22 mouse cellular contexts compared by ENCODE assay signal in the genomic region with DNA sequence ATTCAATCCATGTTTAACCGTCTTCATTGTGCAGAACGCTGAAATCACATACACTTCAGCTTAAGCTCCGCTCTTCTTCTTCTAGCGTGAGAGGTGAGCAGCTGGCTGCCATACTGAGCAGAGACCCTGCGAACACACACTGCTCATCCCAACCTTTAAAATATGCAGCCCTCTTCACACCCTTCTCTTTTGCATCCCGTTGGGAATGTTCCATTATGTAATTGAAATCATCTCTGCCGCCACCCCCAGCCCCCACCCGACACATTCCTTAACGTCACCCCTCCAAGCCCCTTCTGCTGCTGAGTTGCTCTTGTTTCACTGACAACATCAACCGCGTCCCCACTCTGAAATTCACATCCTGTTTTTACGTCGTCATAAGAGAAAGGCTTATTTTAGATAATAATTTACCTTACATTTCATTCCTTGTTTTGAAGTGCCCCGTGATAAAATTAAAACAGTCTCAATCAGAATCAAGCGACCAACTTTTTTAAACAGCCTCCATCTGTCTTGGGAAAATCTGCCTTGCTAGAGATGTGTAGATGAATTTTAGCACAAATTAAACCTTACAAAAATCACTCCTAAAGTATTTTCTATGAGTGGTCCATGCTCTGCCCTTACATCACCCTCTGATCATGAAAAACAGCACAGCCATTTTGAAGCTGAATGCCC.
DNase-seq lines count a peak whose midpoint lies in the region; ATAC-seq and TF ChIP-seq lines count a peak whose summit lies in the region.
"Had no signal": no experiment of that assay in that cellular context is flagged by ENCODE, and none has a peak within 500 bp of the region (broad histone marks: within the 10 kb centered on the region; RNA-seq: fewer than 3 reads in every experiment).

No protein-coding gene starts in this region.

- no peak for TF ChIP-seq CTCF in gastrocnemius, adult 2 months (IDR thresholded peaks at IDR 0.05)

- no peaks in the 10 kb centered on the region for H3K9me3 ChIP-seq in midbrain, embryonic 14.5 days (ENCODE audit: control insufficient read depth, low read length)
- H3K9me3 ChIP-seq in midbrain, embryonic 15.5 days, result no peaks in the 10 kb centered on the region
- no peaks in the 10 kb centered on the region for H3K9me3 ChIP-seq in forebrain, embryonic 15.5 days
- H3K9me3 ChIP-seq: embryonic facial prominence, embryonic 12.5 days; hindbrain, embryonic 13.5 days; intestine, embryonic 15.5 days; limb, embryonic 10.5 days had no signal

- no peaks in the 10 kb centered on the region for H3K36me3 ChIP-seq in midbrain, embryonic 14.5 days (ENCODE audit: control insufficient read depth, insufficient read depth, low read length)
- no peaks in the 10 kb centered on the region for H3K36me3 ChIP-seq in midbrain, embryonic 15.5 days (replicated peaks)
- H3K36me3 ChIP-seq in forebrain, embryonic 15.5 days, result no peaks in the 10 kb centered on the region
- H3K36me3 ChIP-seq: embryonic facial prominence, embryonic 12.5 days; hindbrain, embryonic 13.5 days; intestine, embryonic 15.5 days; limb, embryonic 10.5 days had no signal

- no peaks in the 10 kb centered on the region for H3K27me3 ChIP-seq in midbrain, embryonic 14.5 days (ENCODE audit: control insufficient read depth, insufficient read depth, low read length)
- H3K27me3 ChIP-seq in midbrain, embryonic 15.5 days (replicated peaks), result no peaks in the 10 kb centered on the region
- H3K27me3 ChIP-seq in forebrain, embryonic 15.5 days, result no peaks in the 10 kb centered on the region
- H3K27me3 ChIP-seq: embryonic facial prominence, embryonic 12.5 days; intestine, embryonic 15.5 days had no signal

- H3K9ac ChIP-seq in midbrain, embryonic 14.5 days (replicated peaks; ENCODE audit: low read length), result no peak overlapping the region
- no peak overlapping the region for H3K9ac ChIP-seq in midbrain, embryonic 15.5 days
- H3K9ac ChIP-seq in forebrain, embryonic 15.5 days (replicated peaks), result no peak overlapping the region
- H3K9ac ChIP-seq: embryonic facial prominence, embryonic 12.5 days; hindbrain, embryonic 13.5 days; intestine, embryonic 15.5 days; lung, embryonic 14.5 days had no signal

- 74% methylated on average over 15 of the region's 15 CpGs for WGBS in midbrain, embryonic 14.5 days
- WGBS in midbrain, embryonic 15.5 days, result 73% methylated on average over 15 of the region's 15 CpGs
- 58% methylated on average over 15 of the region's 15 CpGs for WGBS in forebrain, embryonic 15.5 days

- 0 out of 2 replicates have a peak, but pooled peaks have one; percentile 24 for ATAC-seq in midbrain, embryonic 14.5 days (ENCODE audit: low FRiP score, low TSS enrichment)
- no peak for ATAC-seq in midbrain, embryonic 15.5 days (replicated peaks)
- peak; percentile 78 for ATAC-seq in forebrain, embryonic 15.5 days (replicated peaks)
- ATAC-seq: intestine, embryonic 15.5 days; midbrain, embryonic 16.5 days had no signal

- intact Hi-C loops in left cerebral cortex, postnatal 14 days (cut with DNase I), result loop anchor here (5.0 kb wide), 1 partner anchor 59 kb away; the partner anchor contains the start of gene Zfp385b
- intact Hi-C loops in gastrocnemius, adult 2 months (cut with DNase I), result no loop called here

- H3K27ac ChIP-seq in midbrain, embryonic 14.5 days (replicated peaks; ENCODE audit: low read depth, low read length), result no peak overlapping the region
- H3K27ac ChIP-seq in midbrain, embryonic 15.5 days, result no peak overlapping the region
- H3K27ac ChIP-seq in forebrain, embryonic 15.5 days (replicated peaks), result 0 out of 2 replicates have a peak overlapping the region, but pooled peaks have one; percentile 19
- H3K27ac ChIP-seq in gastrocnemius, adult 2 months, result no peak overlapping the region
- H3K27ac ChIP-seq: embryonic facial prominence, embryonic 12.5 days; heart, adult 2 months; hindbrain, embryonic 13.5 days; intestine, embryonic 15.5 days; kidney, postnatal 0 days; limb, embryonic 10.5 days; macrophage had no signal

- H3K4me1 ChIP-seq in midbrain, embryonic 14.5 days (ENCODE audit: control insufficient read depth, insufficient read depth, low read length), result no peaks in the 10 kb centered on the region
- peaks cover 3% of the 10 kb centered on the region; the same call in 1 of the 2 replicates for H3K4me1 ChIP-seq in midbrain, embryonic 15.5 days
- peaks cover 9% of the 10 kb centered on the region; the same call in 1 of the 2 replicates for H3K4me1 ChIP-seq in forebrain, embryonic 15.5 days
- H3K4me1 ChIP-seq: embryonic facial prominence, embryonic 12.5 days; intestine, embryonic 15.5 days; limb, embryonic 10.5 days had no signal

- no peak overlapping the region for H3K4me3 ChIP-seq in midbrain, embryonic 14.5 days (replicated peaks; ENCODE audit: low read depth, low read length)
- no peak overlapping the region for H3K4me3 ChIP-seq in midbrain, embryonic 15.5 days
- no peak overlapping the region for H3K4me3 ChIP-seq in forebrain, embryonic 15.5 days
- H3K4me3 ChIP-seq in gastrocnemius, adult 2 months, result no peak overlapping the region
- H3K4me3 ChIP-seq: embryonic facial prominence, embryonic 12.5 days; heart, adult 2 months; hindbrain, embryonic 13.5 days; intestine, embryonic 15.5 days; limb, embryonic 10.5 days had no signal

- no peak overlapping the region for H3K4me2 ChIP-seq in midbrain, embryonic 14.5 days (ENCODE audit: low read length)
- no peak overlapping the region for H3K4me2 ChIP-seq in midbrain, embryonic 15.5 days
- H3K4me2 ChIP-seq in forebrain, embryonic 15.5 days (replicated peaks), result no peak overlapping the region
- H3K4me2 ChIP-seq: embryonic facial prominence, embryonic 12.5 days; hindbrain, embryonic 13.5 days; intestine, embryonic 15.5 days; liver, embryonic 11.5 days; lung, embryonic 14.5 days had no signal

- no peak for DNase-seq in midbrain, embryonic 14.5 days
- peak; percentile 52 to 55 for DNase-seq in left cerebral cortex, postnatal 14 days (ENCODE audit: low spot score in 2 of 2)
- DNase-seq in right cerebral cortex, postnatal 4 days, result peak; percentile 46
- DNase-seq in kidney, adult 18-20 months, result no peak
- DNase-seq in gastrocnemius, adult 2 months, result no peak
- DNase-seq in kidney, adult 11 months, result no peak
- DNase-seq: adrenal gland, postnatal 36 days; cerebellum, postnatal 25 days; gastrocnemius, postnatal 14 days; heart, adult 2 months; lung, embryonic 14.5 days; thymus, adult 18-20 months had no signal

Comparison
In these comparisons a context has a peak if more than half of its experiments do, and no peak if none do; other contexts are left out.
1. DNase-seq: peak in left cerebral cortex, postnatal 14 days (2 of 2) and right cerebral cortex, postnatal 4 days (single experiment); none in midbrain, embryonic 14.5 days (single experiment), kidney, adult 18-20 months (single experiment), gastrocnemius, adult 2 months (single experiment) and kidney, adult 11 months (single experiment).